Mouse (Mus musculus) adrenal gland (tissue): Measurements from ENCODE around the gene Gm13276.
"Not testable (repeated sequence)": the region's sequence is repeated elsewhere in the genome, so short reads cannot be mapped to it uniquely, and the experiment has no call there.

ENCODE experiments used
- intact Hi-C: fragments of 180-260 bp; cut with DNase I; formaldehyde crosslinking; loops from one replicate; pipeline ENCODE4 v1.15.1; 2025
- long read RNA-seq, 2 experiments: library from polyadenylated mRNA; unstranded; transcript quantifications; one replicate each; pipeline ENCODE4 v2.0.0; 2020; ENCODE audit warnings: borderline replicate concordance in 1 of 2; ENCODE audit not compliant: insufficient replicate concordance in 1 of 2

The Gm13276 gene
- long read RNA-seq, experiment 1 = 0 reads
- long read RNA-seq, experiment 2 = 0 reads

DNA sequence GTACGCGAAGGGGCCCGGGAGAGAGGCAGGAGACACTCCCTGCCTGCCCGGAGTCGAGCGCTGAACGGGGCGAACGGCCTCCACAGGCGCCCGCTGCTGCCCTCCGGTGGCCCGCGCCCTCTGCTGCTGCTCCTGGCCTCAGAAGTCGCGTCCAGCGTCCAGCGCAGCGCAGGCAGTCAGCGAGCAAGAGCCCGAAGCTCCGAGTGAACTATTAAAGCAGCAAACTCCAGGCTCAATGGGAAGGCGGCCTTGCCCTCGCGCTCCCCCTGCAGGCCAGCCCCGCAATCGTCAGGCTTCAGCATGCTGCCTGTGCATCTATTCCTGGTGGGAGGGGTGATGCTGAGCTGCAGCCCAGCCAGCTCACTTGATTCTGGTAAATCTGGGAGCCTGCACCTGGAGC lies at the start of gene Gm13276:
TSS of gene Gm13276 (plus strand) at position 301 of the 400 bp plus-strand sequence.
- intact Hi-C loops = not testable (repeated sequence)

DNA sequence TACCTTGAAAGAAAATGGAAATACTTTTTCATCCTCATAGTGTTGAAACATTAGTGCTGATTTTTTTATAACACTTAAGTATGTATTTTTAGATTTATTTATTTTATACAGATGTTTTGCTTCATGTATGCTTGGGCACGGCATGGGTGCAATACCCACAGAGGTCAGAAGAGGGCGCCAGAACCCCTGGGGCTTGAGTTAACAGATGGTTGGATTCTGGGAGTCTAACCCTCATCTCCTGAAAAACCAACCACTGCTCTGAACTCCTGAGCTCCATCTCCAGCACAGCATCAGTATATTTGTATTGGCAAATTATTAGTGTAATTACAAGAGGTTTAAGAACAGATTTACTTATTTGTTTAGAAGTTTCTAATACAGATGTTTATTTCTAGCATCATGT lies 47.0 kb upstream of the Gm13276 start:
- intact Hi-C loops = no loop called here

DNA sequence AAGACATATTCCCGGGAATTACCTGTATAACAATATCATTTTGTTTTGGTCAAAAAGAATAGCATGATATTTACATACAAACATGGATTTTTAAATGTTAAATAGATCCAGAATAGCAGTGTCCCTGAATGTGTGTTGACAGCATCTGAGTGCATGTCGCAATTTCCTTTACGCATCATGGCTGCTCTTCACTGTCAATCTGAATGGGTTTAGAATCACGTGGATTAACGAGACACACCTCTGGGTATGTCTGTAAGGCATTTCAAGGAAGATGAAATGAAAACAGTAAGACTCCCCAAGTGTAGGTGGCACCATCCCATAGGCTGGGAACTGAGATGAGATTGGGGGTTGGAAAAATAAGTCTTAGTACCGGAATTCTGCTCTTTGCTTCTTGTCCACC lies 46.5 kb upstream of the Gm13276 start:
- intact Hi-C loops = no loop called here

DNA sequence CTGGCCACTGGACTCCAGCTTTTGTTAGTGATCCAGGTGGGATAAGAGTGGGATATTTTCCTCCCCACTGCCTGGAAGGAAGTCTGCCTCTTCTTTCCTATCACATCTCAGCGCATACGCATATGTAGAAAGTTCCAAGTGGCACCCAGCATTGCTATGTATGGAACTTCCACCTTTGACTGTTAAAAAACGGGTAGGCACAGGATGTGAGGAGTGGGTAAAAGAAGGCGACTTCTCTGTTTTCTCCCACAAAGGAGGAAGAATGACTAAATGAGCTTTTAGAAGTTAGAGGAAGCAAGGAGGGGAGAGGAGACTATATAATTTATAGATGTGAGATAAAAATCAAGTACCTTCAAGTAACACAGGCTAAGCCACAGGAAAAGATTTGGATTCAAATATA lies 44.1 kb upstream of the Gm13276 start:
- intact Hi-C loops = no loop called here

DNA sequence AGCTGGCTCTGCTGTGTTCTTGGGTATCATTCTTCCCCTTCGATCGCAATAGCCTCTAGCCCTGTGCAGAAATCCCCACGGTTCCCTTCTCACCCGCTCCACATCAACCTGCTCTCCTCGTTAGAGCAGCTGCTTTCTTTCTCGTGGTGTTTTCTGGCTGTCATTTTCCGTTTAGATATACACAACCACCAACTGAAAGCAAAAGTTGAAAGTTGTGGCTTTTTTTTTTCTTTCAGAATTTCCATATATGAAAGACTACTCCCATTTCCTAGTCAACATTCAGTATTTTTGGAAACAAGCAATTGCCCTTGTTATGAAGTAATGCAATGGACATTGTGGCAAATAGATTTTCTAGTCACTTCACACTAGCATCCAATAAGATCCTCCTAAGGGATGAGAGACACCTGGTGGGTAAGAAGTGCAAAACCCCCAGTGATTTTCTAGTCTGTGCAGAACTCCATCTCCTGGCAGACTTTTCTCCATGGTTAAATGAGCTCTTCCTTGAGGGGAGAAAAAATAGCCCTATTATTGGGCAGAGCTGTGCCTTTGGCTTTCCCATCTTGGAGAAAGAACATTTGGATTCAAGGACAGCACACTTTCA lies 42.6 kb upstream of the Gm13276 start:
- intact Hi-C loops = no loop called here

DNA sequence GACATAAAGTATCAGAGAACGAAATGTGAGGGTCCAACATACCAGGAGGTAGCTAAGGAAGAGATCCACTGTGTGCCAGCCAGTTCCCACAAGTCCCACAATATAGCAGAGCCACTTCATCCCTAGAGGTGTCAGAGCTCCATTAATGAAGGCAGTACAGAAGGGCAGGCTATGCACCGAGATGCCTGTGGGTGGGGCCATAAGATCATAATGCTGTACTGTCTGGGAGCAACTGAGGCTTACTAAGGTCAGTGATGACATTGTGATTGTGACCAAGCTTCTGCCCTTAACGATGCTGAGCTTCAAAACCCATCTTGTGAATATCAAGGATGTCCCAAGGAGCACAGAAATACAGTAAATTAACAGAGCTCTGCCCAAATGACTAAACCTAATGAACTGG lies 41.3 kb upstream of the Gm13276 start:
- intact Hi-C loops = no loop called here

DNA sequence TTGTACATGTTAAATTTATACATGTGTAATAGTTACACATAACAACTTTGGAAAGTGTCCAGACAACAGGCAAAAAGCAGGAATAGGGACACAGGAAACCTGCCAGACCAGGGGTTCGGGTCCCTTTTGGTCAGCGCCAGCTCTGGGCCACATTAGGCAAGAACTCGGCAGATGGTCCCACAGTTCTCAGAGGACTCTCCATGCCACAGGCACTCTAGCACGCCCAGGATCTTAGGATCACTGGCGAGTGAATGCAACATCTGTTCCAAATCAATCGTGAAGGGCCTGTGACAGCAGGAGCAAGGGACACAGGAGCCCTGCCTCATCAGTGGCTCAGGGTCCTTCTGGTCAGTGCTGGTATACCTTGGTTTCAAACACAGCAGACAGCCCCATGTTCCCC lies 35.6 kb upstream of the Gm13276 start:
- intact Hi-C loops = no loop called here

DNA sequence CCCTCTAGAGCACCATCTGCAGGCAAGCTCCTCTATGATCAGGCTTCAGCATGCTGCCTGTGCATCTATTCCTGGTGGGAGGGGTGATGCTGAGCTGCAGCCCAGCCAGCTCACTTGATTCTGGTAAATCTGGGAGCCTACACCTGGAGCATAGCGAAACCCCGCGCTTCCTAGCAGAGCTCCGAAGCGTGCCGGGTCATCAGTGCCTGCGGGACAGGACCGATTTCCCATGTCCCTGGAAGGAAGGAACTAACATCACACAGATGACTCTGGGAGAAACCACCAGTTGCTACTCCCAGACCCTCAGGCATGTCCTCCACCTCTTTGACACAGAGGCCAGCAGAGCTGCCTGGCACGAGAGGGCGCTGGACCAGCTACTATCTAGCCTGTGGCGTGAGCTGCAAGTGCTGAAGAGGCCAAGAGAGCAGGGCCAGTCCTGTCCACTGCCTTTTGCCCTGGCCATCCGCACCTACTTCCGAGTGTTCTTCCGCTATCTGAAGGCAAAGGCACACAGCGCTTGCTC lies 30.6 kb upstream of the Gm13276 start, which contains the start of gene Gm13271:
TSS of gene Gm13271 (plus strand) at position 51 of the 523 bp plus-strand sequence.
- intact Hi-C loops = not testable (repeated sequence)

DNA sequence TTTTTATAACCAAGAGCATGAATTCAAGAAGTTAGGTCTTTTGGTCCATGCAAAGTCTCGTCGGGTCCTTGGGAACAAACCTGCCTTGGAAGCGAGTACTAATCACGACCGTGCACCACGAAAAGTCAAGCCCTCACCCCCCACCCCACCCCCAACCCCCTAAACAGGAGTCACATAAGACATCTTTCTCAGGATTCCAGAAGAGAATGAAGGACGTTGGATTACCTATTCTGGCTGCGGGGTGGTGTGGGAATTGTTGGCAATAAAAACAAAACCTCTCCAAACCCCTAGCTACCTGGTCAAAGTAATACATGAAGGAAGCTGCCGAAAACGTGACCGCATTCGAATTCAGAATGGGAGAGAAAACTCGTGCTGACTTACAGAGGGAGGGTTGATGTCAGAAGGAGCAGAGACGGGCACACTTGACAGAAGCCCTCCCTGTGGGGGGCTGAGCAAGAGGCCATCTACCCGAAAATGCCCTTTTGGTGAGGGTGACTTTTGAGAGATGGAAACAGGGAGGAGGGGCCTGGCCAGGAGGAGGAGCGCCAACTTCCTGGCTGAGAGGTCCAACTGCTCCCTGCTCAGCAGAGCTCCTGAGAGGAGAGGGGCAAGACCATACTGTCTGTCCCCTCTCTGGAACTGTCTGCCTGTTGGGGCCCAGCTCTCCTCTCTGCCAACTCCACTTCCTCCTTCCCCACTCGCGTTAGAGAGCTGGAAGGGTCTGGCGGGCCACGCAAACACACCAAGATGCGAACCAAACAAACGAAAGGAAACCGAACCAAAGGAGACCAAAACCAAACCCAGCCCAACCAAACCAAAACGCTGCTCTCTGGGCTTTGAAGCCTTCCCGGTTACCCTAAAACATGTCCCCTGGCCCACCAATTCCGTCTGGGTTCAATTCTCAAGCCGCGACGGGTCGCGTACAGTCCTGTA lies 28.7 kb upstream of the Gm13276 start:
- intact Hi-C loops = not testable (repeated sequence)

DNA sequence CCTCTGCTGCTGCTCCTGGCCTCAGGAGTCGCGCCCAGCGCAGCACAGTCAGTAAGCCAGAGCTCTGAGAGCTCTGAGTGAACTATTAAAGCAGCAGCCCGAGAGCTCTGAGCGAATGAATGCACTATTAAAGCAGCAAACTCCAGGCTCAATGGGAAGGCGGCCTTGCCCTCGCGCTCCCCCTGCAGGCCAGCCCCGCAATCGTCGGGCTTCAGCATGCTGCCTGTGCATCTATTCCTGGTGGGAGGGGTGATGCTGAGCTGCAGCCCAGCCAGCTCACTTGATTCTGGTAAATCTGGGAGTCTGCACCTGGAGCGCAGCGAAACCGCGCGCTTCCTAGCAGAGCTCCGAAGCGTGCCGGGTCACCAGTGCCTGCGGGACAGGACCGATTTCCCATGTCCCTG lies 27.9 kb upstream of the Gm13276 start:
- intact Hi-C loops = not testable (repeated sequence)

DNA sequence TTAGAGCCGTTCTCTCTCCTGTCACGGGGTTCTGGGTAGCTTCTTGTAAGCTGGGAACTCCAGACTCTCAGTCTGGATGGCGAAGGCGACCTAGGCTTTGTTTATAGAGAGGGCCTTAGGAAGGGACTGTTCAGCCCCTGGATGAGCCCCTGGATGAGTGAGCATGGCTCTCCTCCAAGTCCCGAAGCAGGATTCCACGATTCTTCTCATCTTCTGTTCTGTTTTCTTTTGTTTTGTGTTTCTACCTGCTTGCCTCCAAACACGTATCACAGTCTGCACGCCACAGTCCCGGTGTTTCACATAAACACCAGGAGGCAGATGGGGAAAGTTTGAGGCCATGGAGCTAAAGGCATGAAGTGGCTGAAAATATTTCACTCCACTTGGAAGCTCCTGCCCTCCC lies 26.8 kb upstream of the Gm13276 start:
- intact Hi-C loops = not testable (repeated sequence)

DNA sequence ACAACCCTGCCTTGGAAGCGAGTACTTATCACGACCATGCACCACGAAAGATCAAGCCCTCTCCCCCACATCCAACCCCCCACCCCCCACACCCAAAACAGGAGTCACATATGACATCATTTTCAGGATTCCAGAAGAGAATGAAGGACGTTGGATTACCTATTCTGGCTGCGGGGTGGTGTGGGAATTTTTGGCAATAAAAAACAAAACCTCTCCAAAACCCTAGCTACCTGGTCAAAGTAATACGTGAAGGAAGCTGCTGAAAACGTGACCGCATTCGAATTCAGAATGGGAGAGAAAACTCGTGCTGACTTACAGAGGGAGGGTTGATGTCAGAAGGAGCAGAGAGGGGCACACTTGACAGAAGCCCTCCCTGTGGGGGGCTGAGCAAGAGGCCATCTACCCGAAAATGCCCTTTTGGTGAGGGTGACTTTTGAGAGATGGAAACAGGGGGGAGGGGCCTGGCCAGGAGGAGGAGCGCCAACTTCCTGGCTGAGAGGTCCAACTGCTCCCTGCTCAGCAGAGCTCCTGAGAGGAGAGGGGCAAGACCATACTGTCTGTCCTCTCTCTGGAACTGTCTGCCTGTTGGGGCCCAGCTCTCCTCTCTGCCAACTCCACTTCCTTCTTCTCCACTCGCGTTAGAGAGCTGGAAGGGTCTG lies 25.8 kb upstream of the Gm13276 start, which contains the start of gene Gm13283:
TSS of gene Gm13283 (plus strand) at position 510 of the 659 bp plus-strand sequence.
- intact Hi-C loops = not testable (repeated sequence)

DNA sequence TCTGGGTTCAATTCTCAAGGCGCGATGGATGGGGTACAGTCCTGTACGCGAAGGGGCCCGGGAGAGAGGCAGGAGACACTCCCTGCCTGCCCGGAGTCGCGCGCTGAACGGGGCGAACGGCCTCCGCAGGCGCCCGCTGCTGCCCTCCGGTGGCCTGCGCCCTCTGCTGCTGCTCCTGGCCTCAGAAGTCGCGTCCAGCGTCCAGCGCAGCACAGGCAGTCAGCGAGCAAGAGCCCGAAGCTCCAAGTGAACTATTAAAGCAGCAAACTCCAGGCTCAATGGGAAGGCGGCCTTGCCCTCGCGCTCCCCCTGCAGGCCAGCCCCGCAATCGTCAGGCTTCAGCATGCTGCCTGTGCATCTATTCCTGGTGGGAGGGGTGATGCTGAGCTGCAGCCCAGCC lies 25.1 kb upstream of the Gm13276 start:
- intact Hi-C loops = not testable (repeated sequence)

DNA sequence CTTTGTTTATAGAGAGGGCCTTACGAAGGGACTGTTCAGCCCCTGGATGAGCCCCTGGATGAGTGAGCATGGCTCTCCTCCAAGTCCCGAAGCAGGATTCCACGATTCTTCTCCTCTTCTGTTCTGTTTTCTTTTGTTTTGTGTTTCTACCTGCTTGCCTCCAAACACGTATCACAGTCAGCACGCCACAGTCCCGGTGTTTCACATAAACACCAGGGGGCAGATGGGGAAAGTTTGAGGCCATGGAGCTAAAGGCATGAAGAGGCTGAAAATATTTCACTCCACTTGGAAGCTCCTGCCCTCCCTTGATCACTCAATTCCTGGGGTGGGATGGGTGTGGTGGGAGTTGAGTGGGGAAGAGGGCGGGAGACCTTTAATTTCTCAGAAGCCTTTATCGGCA lies 23.7 kb upstream of the Gm13276 start:
- intact Hi-C loops = not testable (repeated sequence)

DNA sequence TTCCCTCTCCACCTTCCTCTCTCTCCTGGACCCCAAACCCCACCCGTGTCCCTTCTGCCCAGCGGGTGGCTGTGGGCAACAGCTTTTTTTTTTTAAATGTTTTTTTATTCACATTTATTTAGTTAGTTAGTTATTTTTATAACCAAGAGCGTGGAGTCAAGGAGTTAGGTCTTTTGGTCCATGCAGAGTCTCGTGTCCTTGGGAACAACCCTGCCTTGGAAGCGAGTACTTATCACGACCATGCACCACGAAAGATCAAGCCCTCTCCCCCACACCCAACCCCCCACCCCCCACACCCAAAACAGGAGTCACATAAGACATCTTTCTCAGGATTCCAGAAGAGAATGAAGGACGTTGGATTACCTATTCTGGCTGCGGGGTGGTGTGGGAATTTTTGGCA lies 23.2 kb upstream of the Gm13276 start:
- intact Hi-C loops = not testable (repeated sequence)

DNA sequence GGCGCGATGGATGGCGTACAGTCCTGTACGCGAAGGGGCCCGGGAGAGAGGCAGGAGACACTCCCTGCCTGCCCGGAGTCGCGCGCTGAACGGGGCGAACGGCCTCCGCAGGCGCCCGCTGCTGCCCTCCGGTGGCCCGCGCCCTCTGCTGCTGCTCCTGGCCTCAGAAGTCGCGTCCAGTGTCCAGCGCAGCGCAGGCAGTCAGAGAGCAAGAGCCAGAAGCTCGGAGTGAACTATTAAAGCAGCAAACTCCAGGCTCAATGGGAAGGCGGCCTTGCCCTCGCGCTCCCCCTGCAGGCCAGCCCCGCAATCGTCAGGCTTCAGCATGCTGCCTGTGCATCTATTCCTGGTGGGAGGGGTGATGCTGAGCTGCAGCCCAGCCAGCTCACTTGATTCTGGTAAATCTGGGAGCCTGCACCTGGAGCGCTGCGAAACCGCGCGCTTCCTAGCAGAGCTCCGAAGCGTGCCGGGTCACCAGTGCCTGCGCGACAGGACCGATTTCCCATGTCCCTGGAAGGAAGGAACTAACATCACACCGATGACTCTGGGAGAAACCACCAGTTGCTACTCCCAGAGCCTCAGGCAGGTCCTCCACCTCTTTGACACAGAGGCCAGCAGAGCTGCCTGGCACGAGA lies 22.0 kb upstream of the Gm13276 start:
- intact Hi-C loops = not testable (repeated sequence)

DNA sequence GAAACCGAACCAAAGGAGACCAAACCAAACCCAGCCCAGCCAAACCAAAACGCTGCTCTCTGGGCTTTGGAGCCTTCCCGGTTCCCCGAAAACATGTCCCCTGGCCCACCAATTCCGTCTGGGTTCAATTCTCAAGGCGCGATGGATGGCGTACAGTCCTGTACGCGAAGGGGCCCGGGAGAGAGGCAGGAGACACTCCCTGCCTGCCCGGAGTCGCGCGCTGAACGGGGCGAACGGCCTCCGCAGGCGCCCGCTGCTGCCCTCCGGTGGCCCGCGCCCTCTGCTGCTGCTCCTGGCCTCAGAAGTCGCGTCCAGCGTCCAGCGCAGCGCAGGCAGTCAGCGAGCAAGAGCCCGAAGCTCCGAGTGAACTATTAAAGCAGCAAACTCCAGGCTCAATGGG lies 12.0 kb upstream of the Gm13276 start, which contains the start of gene Gm13290:
TSS of gene Gm13290 (plus strand) at position 301 of the 400 bp plus-strand sequence.
- intact Hi-C loops = not testable (repeated sequence)

DNA sequence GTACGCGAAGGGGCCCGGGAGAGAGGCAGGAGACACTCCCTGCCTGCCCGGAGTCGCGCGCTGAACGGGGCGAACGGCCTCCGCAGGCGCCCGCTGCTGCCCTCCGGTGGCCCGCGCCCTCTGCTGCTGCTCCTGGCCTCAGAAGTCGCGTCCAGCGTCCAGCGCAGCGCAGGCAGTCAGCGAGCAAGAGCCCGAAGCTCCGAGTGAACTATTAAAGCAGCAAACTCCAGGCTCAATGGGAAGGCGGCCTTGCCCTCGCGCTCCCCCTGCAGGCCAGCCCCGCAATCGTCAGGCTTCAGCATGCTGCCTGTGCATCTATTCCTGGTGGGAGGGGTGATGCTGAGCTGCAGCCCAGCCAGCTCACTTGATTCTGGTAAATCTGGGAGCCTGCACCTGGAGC lies 8.9 kb upstream of the Gm13276 start, which contains the start of gene Gm13289:
TSS of gene Gm13289 (plus strand) at position 301 of the 400 bp plus-strand sequence.
- intact Hi-C loops = not testable (repeated sequence)

DNA sequence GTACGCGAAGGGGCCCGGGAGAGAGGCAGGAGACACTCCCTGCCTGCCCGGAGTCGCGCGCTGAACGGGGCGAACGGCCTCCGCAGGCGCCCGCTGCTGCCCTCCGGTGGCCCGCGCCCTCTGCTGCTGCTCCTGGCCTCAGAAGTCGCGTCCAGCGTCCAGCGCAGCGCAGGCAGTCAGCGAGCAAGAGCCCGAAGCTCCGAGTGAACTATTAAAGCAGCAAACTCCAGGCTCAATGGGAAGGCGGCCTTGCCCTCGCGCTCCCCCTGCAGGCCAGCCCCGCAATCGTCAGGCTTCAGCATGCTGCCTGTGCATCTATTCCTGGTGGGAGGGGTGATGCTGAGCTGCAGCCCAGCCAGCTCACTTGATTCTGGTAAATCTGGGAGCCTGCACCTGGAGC lies 6.0 kb upstream of the Gm13276 start, which contains the start of gene Gm13272:
TSS of gene Gm13272 (plus strand) at position 301 of the 400 bp plus-strand sequence.
- intact Hi-C loops = not testable (repeated sequence)

DNA sequence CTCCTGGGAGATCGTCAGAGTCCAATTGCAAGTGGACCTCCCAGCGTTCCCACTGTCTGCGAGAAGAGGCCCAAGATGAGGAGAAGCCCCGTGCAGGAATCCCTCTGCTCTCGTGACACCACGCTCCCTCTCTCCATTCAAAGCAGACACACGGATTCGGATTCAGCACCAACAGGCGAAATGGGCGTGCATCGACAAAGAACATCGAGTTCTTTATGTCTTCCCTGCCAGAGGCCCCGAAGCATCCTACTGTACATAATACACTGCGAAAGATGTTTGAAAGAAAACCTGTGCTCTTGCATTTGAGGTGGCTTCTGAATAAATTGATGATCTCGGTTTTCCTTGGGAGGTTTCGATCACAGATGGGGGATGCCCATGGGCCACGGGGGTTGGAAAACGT lies 5.2 kb upstream of the Gm13276 start:
- intact Hi-C loops = not testable (repeated sequence)

DNA sequence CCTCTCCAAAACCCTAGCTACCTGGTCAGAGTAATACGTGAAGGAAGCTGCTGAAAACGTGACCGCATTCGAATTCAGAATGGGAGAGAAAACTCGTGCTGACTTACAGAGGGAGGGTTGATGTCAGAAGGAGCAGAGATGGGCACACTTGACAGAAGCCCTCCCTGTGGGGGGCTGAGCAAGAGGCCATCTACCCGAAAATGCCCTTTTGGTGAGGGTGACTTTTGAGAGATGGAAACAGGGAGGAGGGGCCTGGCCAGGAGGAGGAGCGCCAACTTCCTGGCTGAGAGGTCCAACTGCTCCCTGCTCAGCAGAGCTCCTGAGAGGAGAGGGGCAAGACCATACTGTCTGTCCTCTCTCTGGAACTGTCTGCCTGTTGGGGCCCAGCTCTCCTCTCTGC lies 3.7 kb upstream of the Gm13276 start, which contains the start of gene Ifnz:
TSS of gene Ifnz (plus strand) at position 301 of the 400 bp plus-strand sequence.
- intact Hi-C loops = not testable (repeated sequence)
